Comparison of ENCODE assay signal across 13 mouse cellular contexts in the genomic region with DNA sequence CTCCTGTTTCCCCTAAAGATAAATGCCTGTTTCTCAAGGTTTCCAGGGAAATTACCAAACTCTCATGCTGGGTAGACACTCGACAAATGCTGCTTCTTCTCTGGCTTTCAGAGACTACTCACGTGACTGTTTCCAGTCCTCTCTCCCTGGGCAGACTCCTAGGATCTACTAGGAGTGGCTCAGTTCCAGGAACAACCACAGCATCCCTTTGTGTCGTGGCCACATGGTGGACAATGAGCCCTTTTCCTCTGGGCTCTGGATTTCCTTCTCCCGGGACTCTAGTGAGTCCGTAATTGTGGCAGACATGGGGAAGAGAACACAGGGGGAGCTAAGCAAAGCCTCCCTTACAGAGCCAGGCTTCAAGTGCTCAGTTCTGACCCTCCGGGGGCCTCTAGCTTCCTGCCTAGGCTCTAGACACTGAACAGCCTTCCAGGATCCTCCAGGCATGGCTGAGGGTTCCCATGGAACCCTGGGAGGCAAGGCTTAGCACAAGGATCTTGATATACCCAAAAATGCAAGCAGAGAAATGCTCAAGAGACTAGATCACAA. TPM values are rescaled to one million over a fixed set of nuclear protein-coding genes. Genes with fewer than 3 reads are reported as not detected.
A peak's percentile ranks its signal among the peaks of the same experiment; 100 is the strongest.
DNase-seq lines count a peak whose midpoint lies in the region; ATAC-seq and TF ChIP-seq lines count a peak whose summit lies in the region.
"Had no signal": no experiment of that assay in that cellular context is flagged by ENCODE, and none has a peak within 500 bp of the region (broad histone marks: within the 10 kb centered on the region; RNA-seq: fewer than 3 reads in every experiment).

No protein-coding gene starts in this region.

- peak; percentile 7; the same call in 1 of the 2 replicates for TF ChIP-seq CTCF in gastrocnemius, adult 2 months (IDR thresholded peaks at IDR 0.05)
- TF ChIP-seq CTCF in heart, postnatal 0 days (IDR thresholded peaks at IDR 0.05; ENCODE audit: low read depth), result peak; percentile 13; the same call in 1 of the 2 replicates
- TF ChIP-seq CTCF in thymus, adult 2 months (IDR thresholded peaks at IDR 0.05; ENCODE audit: borderline replicate concordance, control insufficient read depth, extremely low read depth, insufficient read depth, low read length, poor library complexity), result no peak

- no peaks in the 10 kb centered on the region for H3K9me3 ChIP-seq in lung, embryonic 16.5 days (ENCODE audit: control insufficient read depth, low read length)
- no peaks in the 10 kb centered on the region for H3K9me3 ChIP-seq in heart, postnatal 0 days (replicated peaks; ENCODE audit: control insufficient read depth, low read length)
- H3K9me3 ChIP-seq in neural tube, embryonic 15.5 days (replicated peaks), result no peaks in the 10 kb centered on the region
- H3K9me3 ChIP-seq: midbrain, embryonic 12.5 days had no signal

- H3K27ac ChIP-seq in gastrocnemius, adult 2 months, result peak overlapping the region; percentile 65
- no peak overlapping the region for H3K27ac ChIP-seq in lung, embryonic 16.5 days (ENCODE audit: low read length)
- H3K27ac ChIP-seq in heart, postnatal 0 days (ENCODE audit: low read depth), result peak overlapping the region; percentile 69
- peak overlapping the region; percentile 23 for H3K27ac ChIP-seq in neural tube, embryonic 15.5 days (replicated peaks)
- no peak overlapping the region for H3K27ac ChIP-seq in thymus, adult 2 months (ENCODE audit: control insufficient read depth, insufficient read depth, low read length)
- H3K27ac ChIP-seq: midbrain, embryonic 12.5 days had no signal

- no peak for DNase-seq in gastrocnemius, adult 2 months
- no peak for DNase-seq in gastrocnemius, postnatal 25 days
- no peak for DNase-seq in lung, postnatal 25 days (ENCODE audit: low spot score)
- DNase-seq in heart, postnatal 0 days (ENCODE audit: low spot score), result no peak
- DNase-seq in thymus, adult 2 months, result no peak
- DNase-seq in urinary bladder, adult 2 months (ENCODE audit: low spot score), result no peak
- DNase-seq: adrenal gland, adult 8-10 months had no signal

- no peak overlapping the region for H3K9ac ChIP-seq in lung, embryonic 16.5 days (ENCODE audit: low read length)
- no peak overlapping the region for H3K9ac ChIP-seq in heart, postnatal 0 days (replicated peaks; ENCODE audit: low read depth, low read length)
- H3K9ac ChIP-seq in neural tube, embryonic 15.5 days (replicated peaks), result no peak overlapping the region
- H3K9ac ChIP-seq: midbrain, embryonic 12.5 days had no signal

- TF ChIP-seq POLR2A in thymus, adult 2 months (IDR thresholded peaks at IDR 0.05; ENCODE audit: control insufficient read depth, extremely low read depth, insufficient read depth, low read length, poor library complexity), result no peak

- H3K4me1 ChIP-seq in lung, embryonic 16.5 days (replicated peaks; ENCODE audit: control insufficient read depth, insufficient read depth, low read length), result peaks cover 4% of the 10 kb centered on the region; the same call in 1 of the 2 replicates
- H3K4me1 ChIP-seq in heart, postnatal 0 days (ENCODE audit: control insufficient read depth, insufficient read depth), result peaks cover 12% of the 10 kb centered on the region
- H3K4me1 ChIP-seq in neural tube, embryonic 15.5 days, result peaks cover 13% of the 10 kb centered on the region
- no peaks in the 10 kb centered on the region for H3K4me1 ChIP-seq in thymus, adult 2 months (replicated peaks; ENCODE audit: control insufficient read depth, insufficient read depth, low read length)

- H3K4me2 ChIP-seq in lung, embryonic 16.5 days (ENCODE audit: low read depth, low read length), result no peak overlapping the region
- H3K4me2 ChIP-seq in heart, postnatal 0 days (ENCODE audit: low read depth, low read length), result no peak overlapping the region
- H3K4me2 ChIP-seq in neural tube, embryonic 15.5 days, result no peak overlapping the region
- H3K4me2 ChIP-seq: midbrain, embryonic 12.5 days had no signal

- 24% methylated on average over 6 of the region's 6 CpGs for WGBS in lung, embryonic 16.5 days
- 31% methylated on average over 6 of the region's 6 CpGs for WGBS in heart, postnatal 0 days
- WGBS in neural tube, embryonic 15.5 days, result 30% methylated on average over 6 of the region's 6 CpGs
- 70% methylated on average over 6 of the region's 6 CpGs for WGBS in thymus, adult 2 months

- intact Hi-C loops in gastrocnemius, adult 2 months (cut with DNase I), result no loop called here

- H3K36me3 ChIP-seq in lung, embryonic 16.5 days (ENCODE audit: control insufficient read depth, insufficient read depth, low read length), result no peaks in the 10 kb centered on the region
- no peaks in the 10 kb centered on the region for H3K36me3 ChIP-seq in heart, postnatal 0 days (replicated peaks; ENCODE audit: control insufficient read depth, insufficient read depth, low read length)
- H3K36me3 ChIP-seq in neural tube, embryonic 15.5 days, result no peaks in the 10 kb centered on the region
- H3K36me3 ChIP-seq in thymus, adult 2 months (ENCODE audit: control insufficient read depth, insufficient read depth, low read length), result no peaks in the 10 kb centered on the region
- H3K36me3 ChIP-seq: midbrain, embryonic 12.5 days had no signal

- peak; percentile 39; the same call in 1 of the 2 replicates for ATAC-seq in lung, embryonic 16.5 days (ENCODE audit: low read depth)
- ATAC-seq in heart, postnatal 0 days (ENCODE audit: insufficient read depth, low read depth), result peak; percentile 51
- ATAC-seq in neural tube, embryonic 15.5 days (ENCODE audit: low FRiP score), result peak; percentile 53; the same call in 1 of the 2 replicates

- TF ChIP-seq EP300 in heart, postnatal 0 days (IDR thresholded peaks at IDR 0.05; ENCODE audit: low read depth), result no peak

- H3K4me3 ChIP-seq in gastrocnemius, adult 2 months, result no peak overlapping the region
- H3K4me3 ChIP-seq in lung, embryonic 16.5 days (ENCODE audit: low read length), result no peak overlapping the region
- no peak overlapping the region for H3K4me3 ChIP-seq in heart, postnatal 0 days (ENCODE audit: low read depth, low read length)
- H3K4me3 ChIP-seq in neural tube, embryonic 15.5 days (replicated peaks), result no peak overlapping the region
- H3K4me3 ChIP-seq in thymus, adult 2 months (ENCODE audit: control insufficient read depth, insufficient read depth, low read length), result no peak overlapping the region
- H3K4me3 ChIP-seq: midbrain, embryonic 12.5 days had no signal

- H3K27me3 ChIP-seq in lung, embryonic 16.5 days (ENCODE audit: control insufficient read depth, insufficient read depth, low read depth, low read length), result no peaks in the 10 kb centered on the region
- no peaks in the 10 kb centered on the region for H3K27me3 ChIP-seq in heart, postnatal 0 days (ENCODE audit: control insufficient read depth, insufficient read depth, low read length)
- no peaks in the 10 kb centered on the region for H3K27me3 ChIP-seq in neural tube, embryonic 15.5 days (replicated peaks)
- H3K27me3 ChIP-seq in thymus, adult 2 months (ENCODE audit: control insufficient read depth, insufficient read depth, low read length), result no peaks in the 10 kb centered on the region
- H3K27me3 ChIP-seq: midbrain, embryonic 12.5 days had no signal

RNA-seq across cellular contexts. Expression of a gene that starts 47.6 kb away (rescaled TPM):
- total RNA-seq in gastrocnemius, adult 2 months (2021), result not detected
- not detected for total RNA-seq in gastrocnemius, postnatal 25 days (2021)
- not detected in 2 replicates for polyA plus RNA-seq in lung, embryonic 16.5 days (2015; fragmentation: Nextera tagmentation; extraction: Ambion mirVana)
- total RNA-seq in heart, postnatal 0 days (2014; rRNA removed; ENCODE audit: low replicate concordance), result not detected in 2 replicates
- polyA plus RNA-seq in heart, postnatal 0 days (2015; fragmentation: Nextera tagmentation; extraction: Ambion mirVana), result not detected in 2 replicates
- polyA plus RNA-seq in neural tube, embryonic 15.5 days (2015; fragmentation: Nextera tagmentation; extraction: Ambion mirVana), result not detected in 2 replicates
- 0.08 TPM in 1 of 2 replicates, not detected in the other for polyA plus RNA-seq in thymus, adult 2 months (2012; rRNA removed)
- polyA plus RNA-seq in urinary bladder, adult 2 months (2012; rRNA removed), result not detected in 2 replicates
- total RNA-seq: adrenal gland, adult 8-10 months; gastrocnemius, postnatal 4 days; left cerebral cortex, postnatal 14 days had no signal
- polyA plus RNA-seq: cortical plate, adult 2 months; midbrain, embryonic 12.5 days had no signal

RNA-seq across cellular contexts. Expression of a gene that starts 55.5 kb away (rescaled TPM):
- total RNA-seq in gastrocnemius, adult 2 months (2021), result 1 to 10 TPM; 3.9 to 4.8 TPM
- total RNA-seq in gastrocnemius, postnatal 25 days (2021), result 1 to 10 TPM; 3.3 to 3.8 TPM
- polyA plus RNA-seq in lung, embryonic 16.5 days (2015; fragmentation: Nextera tagmentation; extraction: Ambion mirVana), result 11.9 and 12.4 TPM in 2 replicates
- total RNA-seq in heart, postnatal 0 days (2014; rRNA removed; ENCODE audit: low replicate concordance), result 2.2 and 4.4 TPM in 2 replicates
- 4.4 and 4.7 TPM in 2 replicates for polyA plus RNA-seq in heart, postnatal 0 days (2015; fragmentation: Nextera tagmentation; extraction: Ambion mirVana)
- polyA plus RNA-seq in neural tube, embryonic 15.5 days (2015; fragmentation: Nextera tagmentation; extraction: Ambion mirVana), result 11.2 and 11.7 TPM in 2 replicates
- 6.7 and 8.4 TPM in 2 replicates for polyA plus RNA-seq in thymus, adult 2 months (2012; rRNA removed)
- polyA plus RNA-seq in urinary bladder, adult 2 months (2012; rRNA removed), result 6.7 and 6.9 TPM in 2 replicates

Comparison
In these comparisons a context has a peak if more than half of its experiments do, and no peak if none do; other contexts are left out.
1. H3K27ac ChIP-seq: peak in gastrocnemius, adult 2 months (single experiment), heart, postnatal 0 days (single experiment) and neural tube, embryonic 15.5 days (single experiment); none in lung, embryonic 16.5 days (single experiment) and thymus, adult 2 months (single experiment).
2. Peak in every context shown above with its lines, with median percentiles within 50 percentile points of each other: ATAC-seq.